Mouse (Mus musculus) ES-E14 (cell line): ENCODE results near the gene Leprot.

Experiments
- CHD2 ChIP-seq: IDR thresholded peaks from 2 replicates; pipeline ENCODE4 v1.6.1; 2014; ENCODE audit warnings: mild to moderate bottlenecking, low read depth, low read length, inconsistent platforms
- HCFC1 ChIP-seq: IDR thresholded peaks from 2 replicates; pipeline ENCODE4 v1.6.1; 2012; ENCODE audit warnings: low read length, inconsistent platforms, borderline replicate concordance; ENCODE audit not compliant: insufficient read depth
- MAFK ChIP-seq: IDR thresholded peaks from 2 replicates; pipeline ENCODE4 v1.6.1; 2014; ENCODE audit warnings: mild to moderate bottlenecking, low read depth, low read length, inconsistent platforms; ENCODE audit not compliant: insufficient read depth
- ZC3H11A ChIP-seq: IDR thresholded peaks from 2 replicates; pipeline ENCODE4 v1.6.1; 2012; ENCODE audit warnings: low read depth, mild to moderate bottlenecking, inconsistent platforms, low read length, borderline replicate concordance
- ZNF384 ChIP-seq: IDR thresholded peaks from 2 replicates; pipeline ENCODE4 v1.6.1; 2012; ENCODE audit warnings: low read depth, low read length, inconsistent platforms

GRCm38 (mm10) chr4:101686227-101686810, 38.8 kb downstream of the Leprot start:
- TF ChIP-seq MAFK (no peak), CHD2 (no peak), HCFC1 (no peak), ZC3H11A (no peak), ZNF384 (no peak)
